24 mouse cellular contexts compared by ENCODE assay signal in genomic region chr2:121632091-121632490, GRCm38 (mm10).
"Had no signal": no experiment of that assay in that cellular context is flagged by ENCODE, and none has a peak within 500 bp of the region (broad histone marks: within the 10 kb centered on the region; RNA-seq: fewer than 3 reads in every experiment).

No protein-coding gene starts in this region.

- DNase-seq: gastrocnemius, adult 2 months; gastrocnemius, postnatal 10 days; gastrocnemius, postnatal 25 days; heart, adult 18-20 months; heart, postnatal 10 days; heart, postnatal 4 days; kidney, adult 18-20 months; kidney, adult 8-10 months; kidney, postnatal 10 days; kidney, postnatal 25 days; kidney, postnatal 4 days had no signal

- H3K36me3 ChIP-seq: heart, embryonic 10.5 days; heart, embryonic 12.5 days; hindbrain, embryonic 10.5 days; hindbrain, embryonic 12.5 days; intestine, embryonic 15.5 days; limb, embryonic 10.5 days; limb, embryonic 12.5 days had no signal

- H3K4me2 ChIP-seq: heart, embryonic 12.5 days; hindbrain, embryonic 12.5 days; hindbrain, embryonic 14.5 days; intestine, embryonic 15.5 days; limb, embryonic 12.5 days had no signal

- H3K9me3 ChIP-seq: heart, embryonic 10.5 days; heart, embryonic 12.5 days; hindbrain, embryonic 10.5 days; hindbrain, embryonic 12.5 days; intestine, embryonic 15.5 days; limb, embryonic 10.5 days; limb, embryonic 12.5 days had no signal

- H3K4me3 ChIP-seq: gastrocnemius, adult 2 months; heart, embryonic 10.5 days; heart, embryonic 12.5 days; hindbrain, embryonic 10.5 days; hindbrain, embryonic 12.5 days; intestine, embryonic 15.5 days; layer of hippocampus, adult 2 months; left cerebral cortex, adult 2 months; limb, embryonic 10.5 days; limb, embryonic 12.5 days had no signal

- H3K27me3 ChIP-seq: heart, embryonic 12.5 days; hindbrain, embryonic 12.5 days; intestine, embryonic 15.5 days; limb, embryonic 12.5 days had no signal

- H3K4me1 ChIP-seq: hindbrain, embryonic 12.5 days had no signal

- H3K9ac ChIP-seq: heart, embryonic 12.5 days; hindbrain, embryonic 12.5 days; hindbrain, embryonic 14.5 days; intestine, embryonic 15.5 days; limb, embryonic 12.5 days had no signal

- ATAC-seq: hindbrain, embryonic 16.5 days; inflammation-experienced regulatory T-cells, adult 6 months; intestine, embryonic 15.5 days; intestine, postnatal 0 days had no signal

- H3K27ac ChIP-seq: gastrocnemius, adult 2 months; heart, embryonic 10.5 days; hindbrain, embryonic 10.5 days; hindbrain, embryonic 12.5 days; hindbrain, embryonic 14.5 days; intestine, embryonic 15.5 days; layer of hippocampus, adult 2 months; left cerebral cortex, adult 2 months; limb, embryonic 10.5 days; limb, embryonic 12.5 days had no signal
